Mouse (Mus musculus) ES-E14 (cell line): ENCODE data around the gene Aspscr1. TPM values are rescaled to one million over a fixed set of nuclear protein-coding genes. Genes with fewer than 3 reads are reported as not detected.

ENCODE experiments used
- DNase-seq: peaks from one replicate; pipeline ENCODE4 v3.0.0-alpha.2; 2013; ENCODE audit warnings: low read depth, low spot score
- H3K27ac ChIP-seq: 2 replicates; pipeline ENCODE4 v1.5.1; 2012; ENCODE audit warnings: low read depth, mild to moderate bottlenecking, low read length, moderate library complexity, mixed read lengths; ENCODE audit not compliant: poor library complexity, insufficient read depth, severe bottlenecking
- H3K36me3 ChIP-seq: 2 replicates; pipeline ENCODE4 v1.6.1; 2012; ENCODE audit warnings: mild to moderate bottlenecking, low read length, moderate library complexity, mixed read lengths; ENCODE audit not compliant: control insufficient read depth, poor library complexity, insufficient read depth, severe bottlenecking
- H3K4me1 ChIP-seq, 2 experiments: fragments of 150-350 bp in 1 of 2; sonication (generic) in 1 of 2; 2 replicates each; pipeline ENCODE4 v1.6.1; 2012; ENCODE audit warnings: low read length in 2 of 2, mild to moderate bottlenecking in 1 of 2, mixed read lengths in 1 of 2; ENCODE audit not compliant: control insufficient read depth in 2 of 2, insufficient read depth in 2 of 2, poor library complexity in 1 of 2
- H3K4me3 ChIP-seq, 2 experiments: fragments of 150-350 bp in 1 of 2; sonication (generic) in 1 of 2; 2 replicates each; pipeline ENCODE4 v1.5.1; 2012; ENCODE audit warnings: low read length in 2 of 2, low read depth in 1 of 2, mild to moderate bottlenecking in 1 of 2, mixed read lengths in 1 of 2; ENCODE audit not compliant: insufficient read depth in 1 of 2, poor library complexity in 1 of 2, severe bottlenecking in 1 of 2
- H3K9ac ChIP-seq: 2 replicates; pipeline ENCODE4 v1.6.1; 2012; ENCODE audit warnings: low read depth, mild to moderate bottlenecking, low read length, mixed read lengths; ENCODE audit not compliant: poor library complexity, insufficient read depth, severe bottlenecking
- H3K9me3 ChIP-seq: fragments of 150-350 bp; sonication (generic); 2 replicates; pipeline ENCODE4 v1.6.1; 2012; ENCODE audit warnings: low read depth, mild to moderate bottlenecking, low read length; ENCODE audit not compliant: control insufficient read depth, insufficient read depth
- CHD2 ChIP-seq: IDR thresholded peaks from 2 replicates; pipeline ENCODE4 v1.6.1; 2014; ENCODE audit warnings: mild to moderate bottlenecking, low read depth, low read length, inconsistent platforms
- HCFC1 ChIP-seq: IDR thresholded peaks from 2 replicates; pipeline ENCODE4 v1.6.1; 2012; ENCODE audit warnings: low read length, inconsistent platforms, borderline replicate concordance; ENCODE audit not compliant: insufficient read depth
- MAFK ChIP-seq: IDR thresholded peaks from 2 replicates; pipeline ENCODE4 v1.6.1; 2014; ENCODE audit warnings: mild to moderate bottlenecking, low read depth, low read length, inconsistent platforms; ENCODE audit not compliant: insufficient read depth
- ZC3H11A ChIP-seq: IDR thresholded peaks from 2 replicates; pipeline ENCODE4 v1.6.1; 2012; ENCODE audit warnings: low read depth, mild to moderate bottlenecking, inconsistent platforms, low read length, borderline replicate concordance
- ZNF384 ChIP-seq: IDR thresholded peaks from 2 replicates; pipeline ENCODE4 v1.6.1; 2012; ENCODE audit warnings: low read depth, low read length, inconsistent platforms
- in situ Hi-C, 2 experiments: fragments of 600-800 bp; cut with MboI; formaldehyde crosslinking; loops; one replicate each; pipeline ENCODE4 v1.15.1; 2025; ENCODE audit warnings: low sequenced_read_pairs in 2 of 2, inconsistent platforms in 1 of 2; ENCODE audit not compliant: unreplicated experiment in 2 of 2
- total RNA-seq: library from RNA; depleted of rRNA; stranded (reverse); fragments of 300-350 nt; gene quantifications from 2 replicates; pipeline ENCODE4 v1.2.3, GENCODE M21; 2012

Aspscr1 gene
- total RNA-seq, 1 experiment, result 85.2 TPM

GRCm38 (mm10) chr11:120626785-120627467 is 45.8 kb upstream of the Aspscr1 start:
- Histone ChIP-seq H3K36me3 (peaks cover 23% of the 10 kb centered on the region), H3K27ac (no peak overlapping the region), H3K9ac (no peak overlapping the region), H3K4me1 (peaks cover 2 to 31% of the 10 kb centered on the region in 2 experiments; a peak in 3 of 4 replicates), H3K9me3 (no peaks in the 10 kb centered on the region), H3K4me3 (no peak overlapping the region)
- in situ Hi-C loops, result no loop called here
- TF ChIP-seq ZC3H11A (no peak), CHD2 (no peak), MAFK (no peak), ZNF384 (no peak), HCFC1 (no peak)
- DNase-seq, result no peak

GRCm38 (mm10) chr11:120627468-120628300 is 45.1 kb upstream of the Aspscr1 start:
- in situ Hi-C loops, result no loop called here
- Histone ChIP-seq H3K4me3 (0 out of 4 replicates have a peak overlapping the region, but pooled peaks of 1 of the 2 experiments have one; percentile 6), H3K36me3 (peaks cover 23% of the 10 kb centered on the region), H3K4me1 (peaks cover 2 to 33% of the 10 kb centered on the region in 2 experiments; a peak in 3 of 4 replicates), H3K9ac (no peak overlapping the region; the same call in 1 of the 2 replicates), H3K9me3 (no peaks in the 10 kb centered on the region), H3K27ac (no peak overlapping the region)
- no peak for DNase-seq
- TF ChIP-seq MAFK (no peak), ZC3H11A (no peak), HCFC1 (no peak), CHD2 (no peak), ZNF384 (no peak; the same call in 1 of the 2 replicates)

DNA sequence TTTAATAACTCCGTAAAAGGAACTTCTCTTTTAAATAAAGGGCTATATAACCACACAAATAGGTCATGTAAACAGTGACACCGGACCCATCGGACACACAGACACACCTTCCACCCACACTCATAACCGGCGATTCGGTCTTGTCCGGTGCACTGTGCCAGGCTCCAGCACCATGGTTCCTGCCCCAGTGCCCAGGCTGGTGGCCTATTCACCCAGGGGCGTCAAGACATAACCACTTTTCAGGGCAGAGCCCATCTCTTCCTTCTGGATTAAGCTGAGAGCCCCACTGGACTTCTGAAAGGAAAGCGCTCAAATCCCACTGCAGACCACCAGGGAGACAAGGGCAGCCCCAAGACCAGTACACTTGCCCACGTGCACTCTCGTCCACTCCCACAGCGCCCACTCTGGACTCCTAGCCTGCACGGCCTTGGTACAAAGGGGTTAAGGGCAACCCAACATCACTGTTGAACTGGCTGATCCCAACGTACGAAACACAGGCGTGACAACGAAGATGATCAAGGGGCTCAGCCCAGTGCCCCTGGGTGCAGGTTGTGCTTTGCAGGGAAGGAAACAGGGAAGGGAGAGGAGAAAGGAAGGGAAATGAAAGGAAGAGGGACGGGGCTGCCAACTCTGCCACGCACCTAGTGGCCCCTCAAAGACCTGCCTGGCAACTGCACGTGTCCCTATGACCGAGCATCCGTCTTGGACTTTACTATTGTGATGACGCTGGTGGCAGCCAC is 44.0 kb upstream of the Aspscr1 start:
- H3K27ac ChIP-seq, result no peak overlapping the region
- H3K4me1 ChIP-seq, result peaks cover 2 to 33% of the 10 kb centered on the region in 2 experiments; a peak in 3 of 4 replicates
- DNase-seq, result no peak
- H3K9ac ChIP-seq, result peak overlapping the region; percentile 61; the same call in 1 of the 2 replicates
- in situ Hi-C loops, result no loop called here
- H3K36me3 ChIP-seq, result peaks cover 23% of the 10 kb centered on the region
- TF ChIP-seq MAFK (no peak), ZC3H11A (no peak), CHD2 (no peak), HCFC1 (no peak), ZNF384 (no peak)
- H3K4me3 ChIP-seq, result 0 out of 4 replicates have a peak overlapping the region, but pooled peaks of 1 of the 2 experiments have one; percentile 24
- no peaks in the 10 kb centered on the region for H3K9me3 ChIP-seq

- no peak for DNase-seq
- Histone ChIP-seq H3K9me3 (no peaks in the 10 kb centered on the region), H3K27ac (peak overlapping the region; percentile 56; the same call in 1 of the 2 replicates), H3K9ac (peak overlapping the region; percentile 61), H3K4me3 (peak overlapping the region; percentile 24 to 26; a peak in 3 of 4 replicates), H3K36me3 (peaks cover 23% of the 10 kb centered on the region), H3K4me1 (peaks cover 4 to 33% of the 10 kb centered on the region in 2 experiments)
- TF ChIP-seq ZC3H11A (no peak), CHD2 (no peak), HCFC1 (no peak), MAFK (no peak), ZNF384 (no peak)
- in situ Hi-C loops, result no loop called here
These were observed 43.4 kb upstream of the Aspscr1 start for GRCm38 (mm10) chr11:120629341-120629730.
